Mouse (Mus musculus): ENCODE results near the gene Nebl.

The Nebl gene

GRCm38 (mm10) chr2:17730957-17731830 lies at the start of gene Nebl:
TSS of gene Nebl (minus strand) at chr2:17731464.
- peak; percentile 65 to 85 for DNase-seq (ENCODE audit: inconsistent age in 2 of 2, low spot score in 1 of 2)

GRCm38 (mm10) chr2:17770246-17770825 lies 39.1 kb upstream of the Nebl start:
- no peak for DNase-seq (ENCODE audit: inconsistent age in 2 of 2, low spot score in 1 of 2)

- no peak for DNase-seq (ENCODE audit: inconsistent age in 2 of 2, low spot score in 1 of 2)
These were observed 38.0 kb upstream of the Nebl start for GRCm38 (mm10) chr2:17769242-17769755.

- no peak for DNase-seq (ENCODE audit: inconsistent age in 2 of 2, low spot score in 1 of 2)
These were observed 25.0 kb upstream of the Nebl start for GRCm38 (mm10) chr2:17756271-17756670.

GRCm38 (mm10) chr2:17742051-17742763 lies 10.9 kb upstream of the Nebl start:
- peak in 1 of 2 experiments; percentile 29 for DNase-seq (ENCODE audit: inconsistent age in 2 of 2, low spot score in 1 of 2)

GRCm38 (mm10) chr2:17741555-17741954 lies 10.3 kb upstream of the Nebl start:
- DNase-seq (ENCODE audit: inconsistent age in 2 of 2, low spot score in 1 of 2) = peak in 1 of 2 experiments; percentile 34

- peak in 1 of 2 experiments; percentile 36 for DNase-seq (ENCODE audit: inconsistent age in 2 of 2, low spot score in 1 of 2)
These were observed 9.2 kb upstream of the Nebl start for GRCm38 (mm10) chr2:17740454-17740853.

- no peak for DNase-seq (ENCODE audit: inconsistent age in 2 of 2, low spot score in 1 of 2)
These were observed 946 bp upstream of the Nebl start for GRCm38 (mm10) chr2:17732210-17732609.

GRCm38 (mm10) chr2:17731831-17732200 lies 552 bp upstream of the Nebl start:
- no peak for DNase-seq (ENCODE audit: inconsistent age in 2 of 2, low spot score in 1 of 2)

GRCm38 (mm10) chr2:17730648-17730956 lies 662 bp downstream of the Nebl start:
- no peak for DNase-seq (ENCODE audit: inconsistent age in 2 of 2, low spot score in 1 of 2)

GRCm38 (mm10) chr2:17729770-17730647 lies 1.3 kb downstream of the Nebl start:
- DNase-seq (ENCODE audit: inconsistent age in 2 of 2, low spot score in 1 of 2) = peak; percentile 19 to 64

- DNase-seq (ENCODE audit: inconsistent age in 2 of 2, low spot score in 1 of 2) = no peak
These were observed 6.9 kb downstream of the Nebl start for GRCm38 (mm10) chr2:17724405-17724804.

- DNase-seq (ENCODE audit: inconsistent age in 2 of 2, low spot score in 1 of 2) = no peak
These were observed 7.8 kb downstream of the Nebl start for GRCm38 (mm10) chr2:17723268-17724019.

- no peak for DNase-seq (ENCODE audit: inconsistent age in 2 of 2, low spot score in 1 of 2)
These were observed 10.0 kb downstream of the Nebl start for GRCm38 (mm10) chr2:17721177-17721715.

- DNase-seq (ENCODE audit: inconsistent age in 2 of 2, low spot score in 1 of 2) = no peak
These were observed 13.0 kb downstream of the Nebl start for GRCm38 (mm10) chr2:17718281-17718680.

GRCm38 (mm10) chr2:17717200-17717599 lies 14.1 kb downstream of the Nebl start:
- DNase-seq (ENCODE audit: inconsistent age in 2 of 2, low spot score in 1 of 2) = no peak

- no peak for DNase-seq (ENCODE audit: inconsistent age in 2 of 2, low spot score in 1 of 2)
These were observed 16.0 kb downstream of the Nebl start for GRCm38 (mm10) chr2:17715149-17715767.

GRCm38 (mm10) chr2:17714661-17715060 lies 16.6 kb downstream of the Nebl start:
- DNase-seq (ENCODE audit: inconsistent age in 2 of 2, low spot score in 1 of 2) = no peak

- DNase-seq (ENCODE audit: inconsistent age in 2 of 2, low spot score in 1 of 2) = no peak
These were observed 17.1 kb downstream of the Nebl start for GRCm38 (mm10) chr2:17714124-17714523.
